Mouse (Mus musculus) liver (tissue): ENCODE results near the gene Hspb3.

ENCODE experiments used
- DNase-seq: peaks from one replicate; pipeline ENCODE4 v3.0.0-alpha.2; 2020; ENCODE audit warnings: mixed read lengths

The Hspb3 gene

GRCm38 (mm10) chr13:113634732-113635481 lies 28.6 kb downstream of the Hspb3 start:
- no peak for DNase-seq

GRCm38 (mm10) chr13:113632506-113632905 lies 31.0 kb downstream of the Hspb3 start:
- DNase-seq, result no peak

- no peak for DNase-seq
Measured at GRCm38 (mm10) chr13:113627601-113628000, 35.9 kb downstream of the Hspb3 start.

- no peak for DNase-seq
Measured at GRCm38 (mm10) chr13:113622865-113623255, 40.6 kb downstream of the Hspb3 start.

GRCm38 (mm10) chr13:113622122-113622864 lies 41.2 kb downstream of the Hspb3 start:
- no peak for DNase-seq

- DNase-seq, result no peak
Measured at GRCm38 (mm10) chr13:113619003-113619402, 44.5 kb downstream of the Hspb3 start.

GRCm38 (mm10) chr13:113617891-113618823 lies 45.3 kb downstream of the Hspb3 start, which contains the start of gene Snx18:
Snx18 (minus strand) TSS chr13:113618564.
- DNase-seq, result peak; percentile 91

GRCm38 (mm10) chr13:113617338-113617890 lies 46.1 kb downstream of the Hspb3 start:
- peak; percentile 26 for DNase-seq

- DNase-seq, result no peak
Measured at GRCm38 (mm10) chr13:113616751-113617337, 46.6 kb downstream of the Hspb3 start.

- no peak for DNase-seq
Measured at GRCm38 (mm10) chr13:113615971-113616671, 47.4 kb downstream of the Hspb3 start.

GRCm38 (mm10) chr13:113615546-113615941 lies 47.9 kb downstream of the Hspb3 start:
- no peak for DNase-seq

- peak; percentile 82 for DNase-seq
Measured at GRCm38 (mm10) chr13:113614635-113615545, 48.6 kb downstream of the Hspb3 start.

GRCm38 (mm10) chr13:113613882-113614281 lies 49.6 kb downstream of the Hspb3 start:
- DNase-seq, result no peak

- no peak for DNase-seq
Measured at GRCm38 (mm10) chr13:113613341-113613740, 50.1 kb downstream of the Hspb3 start.
